Mouse (Mus musculus) neutrophil, adult 65 days (primary cell): ENCODE measurements around the gene Cwh43. TPM values are rescaled to one million over a fixed set of nuclear protein-coding genes. Genes with fewer than 3 reads are reported as not detected.

Experiments used
- total RNA-seq: library from RNA; stranded (reverse); gene quantifications from 2 replicates; pipeline ENCODE4 v1.2.4, GENCODE M21; 2023

Cwh43 gene
- total RNA-seq: not detected in 2 replicates

DNA sequence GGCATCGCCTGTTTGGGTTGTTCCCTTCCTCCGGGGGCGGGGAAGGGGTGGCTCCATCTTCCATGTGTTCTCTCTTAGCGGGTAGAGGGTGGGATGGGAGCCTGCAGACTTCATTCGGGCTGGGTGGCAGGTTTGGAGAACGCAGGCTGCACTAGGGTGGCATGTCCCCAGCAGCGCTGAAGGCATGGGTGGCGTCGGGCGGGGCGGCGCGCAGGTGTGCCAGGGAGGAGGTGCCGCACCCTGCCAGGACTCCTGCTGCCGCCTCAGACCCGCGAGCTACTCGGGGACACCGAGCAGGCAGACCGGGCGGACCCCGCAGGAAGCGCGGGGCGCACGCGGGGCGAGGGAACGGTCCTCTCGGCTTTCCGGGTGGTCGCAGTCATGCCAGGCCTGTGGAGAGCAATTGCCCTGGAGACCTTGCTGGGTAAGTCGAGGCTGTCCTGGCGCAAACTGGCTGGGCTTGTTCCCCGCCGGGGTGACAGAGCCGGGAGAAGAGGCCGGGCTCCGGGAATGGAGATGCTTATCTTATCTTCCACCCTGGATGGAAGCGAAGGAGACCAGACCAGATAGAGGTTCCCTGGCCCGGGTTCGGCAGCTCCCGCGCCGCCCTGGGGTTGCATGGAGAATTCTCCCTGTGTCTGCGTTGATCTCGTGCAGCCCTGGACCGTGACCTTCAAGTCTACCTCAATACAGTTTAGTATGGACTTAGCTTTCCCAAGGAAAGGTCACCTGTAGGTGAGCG is at the start of gene Cwh43:
Gene Cwh43 (plus strand): TSS at position 95 of the 742 bp plus-strand sequence.

DNA sequence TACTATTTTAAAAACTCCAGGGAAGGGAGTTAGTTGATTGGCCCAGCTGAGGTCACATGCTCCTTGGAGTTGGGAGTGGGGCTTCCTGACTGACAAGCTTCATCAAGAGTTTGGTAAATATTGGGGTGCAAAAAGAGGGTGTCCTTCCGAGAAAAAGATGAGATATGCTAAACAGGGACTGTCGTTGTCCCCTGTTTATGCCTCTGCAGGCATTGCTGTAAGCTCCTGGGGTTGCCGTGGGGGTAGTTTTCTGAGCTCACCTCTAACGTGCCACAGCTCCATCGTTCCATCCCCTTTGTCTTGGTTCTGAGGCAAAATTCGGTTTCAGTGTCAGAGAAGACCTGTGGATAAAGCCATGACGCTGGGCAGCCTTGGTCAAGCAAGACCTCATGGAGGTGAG is 74.8 kb downstream of the Cwh43 start, which contains the start of gene Dcun1d4:
Gene Dcun1d4 (plus strand): TSS at position 301 of the 400 bp plus-strand sequence.

Other genes with a start within 250 kb of the Cwh43 start
- gene Fryl, start 149.5 kb upstream of the Cwh43 start, total RNA-seq: 88.1 and 116 TPM in 2 replicates
- gene Ociad1, start 113.3 kb upstream of the Cwh43 start, total RNA-seq: 85.0 and 97.3 TPM in 2 replicates
- not detected in 2 replicates for gene Ociad2, start 65.0 kb upstream of the Cwh43 start, total RNA-seq
- gene Dcun1d4, start 74.9 kb downstream of the Cwh43 start, total RNA-seq: 3.9 and 4.0 TPM in 2 replicates
- 0.11 TPM in 1 of 2 replicates, not detected in the other for gene Lrrc66, start 226.5 kb downstream of the Cwh43 start, total RNA-seq
- gene Sgcb, start 241.7 kb downstream of the Cwh43 start, total RNA-seq: 1.9 and 2.0 TPM in 2 replicates
- not detected in 2 replicates for gene Spata18, start 245.3 kb downstream of the Cwh43 start, total RNA-seq